Mouse (Mus musculus) hindbrain, embryonic 14.5 days (tissue): Measurements from ENCODE around the gene Gnb2. TPM values are rescaled to one million over a fixed set of nuclear protein-coding genes. Genes with fewer than 3 reads are reported as not detected.

Source experiments
- ATAC-seq: fragments of 200-750 bp; cut with Nextera tagmentation; 2 replicates; pipeline ENCODE4 v1.8.0; 2017; ENCODE audit warnings: moderate number of reproducible peaks, mild to moderate bottlenecking, moderate TSS enrichment, moderate library complexity; ENCODE audit not compliant: low FRiP score
- DNase-seq: peaks from one replicate; pipeline ENCODE4 v3.0.0-alpha.2; 2015; ENCODE audit warnings: low spot score
- H3K27ac ChIP-seq: fragments of 300-500 bp; sonication (generic); 2 replicates; pipeline ENCODE4 v1.5.1; 2014; ENCODE audit warnings: mild to moderate bottlenecking, moderate library complexity
- H3K27me3 ChIP-seq: fragments of 300-500 bp; sonication (generic); 2 replicates; pipeline ENCODE4 v1.6.1; 2014; ENCODE audit warnings: mild to moderate bottlenecking, low read length, mixed read lengths; ENCODE audit not compliant: control insufficient read depth, insufficient read depth
- H3K36me3 ChIP-seq: fragments of 300-500 bp; sonication (generic); replicated peaks from 2 replicates; pipeline ENCODE4 v1.6.1; 2014; ENCODE audit not compliant: control insufficient read depth, insufficient read depth
- H3K4me1 ChIP-seq: fragments of 300-500 bp; sonication (generic); replicated peaks from 2 replicates; pipeline ENCODE4 v1.6.1; 2014; ENCODE audit warnings: antibody characterized with exemption, low read length, mixed read lengths; ENCODE audit not compliant: control insufficient read depth, insufficient read depth
- H3K4me2 ChIP-seq: fragments of 300-500 bp; sonication (generic); replicated peaks from 2 replicates; pipeline ENCODE4 v1.6.1; 2014; ENCODE audit warnings: mild to moderate bottlenecking, moderate library complexity
- H3K4me3 ChIP-seq: fragments of 300-500 bp; sonication (generic); replicated peaks from 2 replicates; pipeline ENCODE4 v1.5.1; 2014; ENCODE audit warnings: mild to moderate bottlenecking, low read length
- H3K9ac ChIP-seq: fragments of 300-500 bp; sonication (generic); 2 replicates; pipeline ENCODE4 v1.6.1; 2014
- H3K9me3 ChIP-seq: fragments of 300-500 bp; sonication (generic); 2 replicates; pipeline ENCODE4 v1.6.1; 2016; ENCODE audit warnings: low read length; ENCODE audit not compliant: control insufficient read depth
- WGBS: fragments of 180-500 bp; shearing (Covaris S2); extraction: QIAGEN DNeasy Blood & Tissue Kit; methylation state at CpG from one replicate; pipeline ENCODE4 v1.1.7; 2014; 5-methylcytosine and 5-hydroxymethylcytosine counted together
- polyA plus RNA-seq: library from polyadenylated mRNA; unstranded; fragments of >200 nt; fragmentation: Nextera tagmentation; extraction: Ambion mirVana; gene quantifications from 2 replicates; pipeline ENCODE4 v1.2.1, GENCODE M21; 2014

Gene Gnb2
- polyA plus RNA-seq, 1 experiment from 2014 or later = 593 TPM

- no peaks in the 10 kb centered on the region for H3K9me3 ChIP-seq
- H3K27ac ChIP-seq = no peak overlapping the region
- no peaks in the 10 kb centered on the region for H3K27me3 ChIP-seq
- no peaks in the 10 kb centered on the region for H3K36me3 ChIP-seq
- no peak overlapping the region for H3K4me3 ChIP-seq
- H3K4me2 ChIP-seq = no peak overlapping the region
- ATAC-seq = no peak
- DNase-seq = no peak
- H3K9ac ChIP-seq = no peak overlapping the region
- no peaks in the 10 kb centered on the region for H3K4me1 ChIP-seq
- WGBS = 73% methylated on average over 6 of the region's 6 CpGs
These were observed 11.6 kb upstream of the Gnb2 start for GRCm38 (mm10) chr5:137544926-137545325.

GRCm38 (mm10) chr5:137541768-137542540 is 8.6 kb upstream of the Gnb2 start:
- WGBS = 67% methylated on average over 5 of the region's 5 CpGs
- Histone ChIP-seq H3K4me2 (no peak overlapping the region), H3K9me3 (no peaks in the 10 kb centered on the region), H3K36me3 (no peaks in the 10 kb centered on the region), H3K27me3 (no peaks in the 10 kb centered on the region), H3K27ac (no peak overlapping the region), H3K4me3 (no peak overlapping the region), H3K9ac (no peak overlapping the region), H3K4me1 (no peaks in the 10 kb centered on the region)
- no peak for DNase-seq
- no peak for ATAC-seq

- 81% methylated on average over 6 of the region's 6 CpGs for WGBS
- H3K4me3 ChIP-seq = no peak overlapping the region
- no peak for ATAC-seq
- no peak overlapping the region for H3K9ac ChIP-seq
- no peaks in the 10 kb centered on the region for H3K36me3 ChIP-seq
- no peaks in the 10 kb centered on the region for H3K4me1 ChIP-seq
- H3K9me3 ChIP-seq = no peaks in the 10 kb centered on the region
- no peak overlapping the region for H3K27ac ChIP-seq
- H3K27me3 ChIP-seq = no peaks in the 10 kb centered on the region
- no peak for DNase-seq
- H3K4me2 ChIP-seq = no peak overlapping the region
These were observed 7.7 kb upstream of the Gnb2 start for GRCm38 (mm10) chr5:137540991-137541390.

- WGBS = 67% methylated on average over 7 of the region's 7 CpGs
- DNase-seq (peak; percentile 71), ATAC-seq (peak; percentile 11; the same call in 1 of the 2 replicates)
- no peaks in the 10 kb centered on the region for H3K36me3 ChIP-seq
- no peaks in the 10 kb centered on the region for H3K27me3 ChIP-seq
- no peaks in the 10 kb centered on the region for H3K9me3 ChIP-seq
- no peaks in the 10 kb centered on the region for H3K4me1 ChIP-seq
- H3K9ac ChIP-seq = no peak overlapping the region
- no peak overlapping the region for H3K4me2 ChIP-seq
- H3K27ac ChIP-seq = no peak overlapping the region
- no peak overlapping the region for H3K4me3 ChIP-seq
These were observed 6.0 kb upstream of the Gnb2 start for GRCm38 (mm10) chr5:137539291-137539801.

- Histone ChIP-seq H3K36me3 (no peaks in the 10 kb centered on the region), H3K9ac (no peak overlapping the region), H3K27me3 (no peaks in the 10 kb centered on the region), H3K4me3 (no peak overlapping the region), H3K9me3 (no peaks in the 10 kb centered on the region), H3K4me1 (no peaks in the 10 kb centered on the region), H3K4me2 (no peak overlapping the region), H3K27ac (no peak overlapping the region)
- 69% methylated on average over 4 of the region's 4 CpGs for WGBS
- no peak for DNase-seq
- no peak for ATAC-seq
These were observed 4.2 kb upstream of the Gnb2 start for GRCm38 (mm10) chr5:137537461-137537860.

GRCm38 (mm10) chr5:137535318-137535717 is 2.0 kb upstream of the Gnb2 start:
- Histone ChIP-seq H3K27me3 (no peaks in the 10 kb centered on the region), H3K27ac (no peak overlapping the region), H3K9ac (no peak overlapping the region), H3K36me3 (0 out of 2 replicates have a peak, but pooled peaks cover under 1% of the 10 kb centered on the region), H3K4me3 (no peak overlapping the region), H3K4me1 (peaks cover under 1% of the 10 kb centered on the region; the same call in 1 of the 2 replicates), H3K9me3 (no peaks in the 10 kb centered on the region), H3K4me2 (no peak overlapping the region)
- DNase-seq = no peak
- no peak for ATAC-seq
- WGBS = 85% methylated on average over 9 of the region's 9 CpGs

- WGBS = 94% methylated on average over 3 of the region's 3 CpGs
- Histone ChIP-seq H3K9me3 (no peaks in the 10 kb centered on the region), H3K27me3 (no peaks in the 10 kb centered on the region), H3K4me1 (peaks cover 6% of the 10 kb centered on the region; the same call in 1 of the 2 replicates), H3K4me3 (no peak overlapping the region), H3K9ac (no peak overlapping the region), H3K4me2 (no peak overlapping the region), H3K27ac (no peak overlapping the region), H3K36me3 (peaks cover 6% of the 10 kb centered on the region)
- ATAC-seq (no peak), DNase-seq (no peak)
These were observed 1.5 kb upstream of the Gnb2 start for GRCm38 (mm10) chr5:137534762-137535161.

- Histone ChIP-seq H3K27me3 (no peaks in the 10 kb centered on the region), H3K4me2 (peak overlapping the region; percentile 88), H3K36me3 (peaks cover 26% of the 10 kb centered on the region), H3K9ac (peak overlapping the region; percentile 87), H3K4me3 (peak overlapping the region; percentile 61), H3K4me1 (peaks cover 9% of the 10 kb centered on the region; the same call in 1 of the 2 replicates), H3K27ac (peak overlapping the region; percentile 96), H3K9me3 (no peaks in the 10 kb centered on the region)
- ATAC-seq = peak; percentile 9; the same call in 1 of the 2 replicates
- 0% methylated on average over 10 of the region's 12 CpGs for WGBS
- DNase-seq = no peak
These were observed 548 bp downstream of the Gnb2 start for GRCm38 (mm10) chr5:137532808-137533116.

- H3K4me1 ChIP-seq = peaks cover 9% of the 10 kb centered on the region; the same call in 1 of the 2 replicates
- H3K27me3 ChIP-seq = no peaks in the 10 kb centered on the region
- H3K9me3 ChIP-seq = no peaks in the 10 kb centered on the region
- H3K4me3 ChIP-seq = peak overlapping the region; percentile 61
- H3K9ac ChIP-seq = peak overlapping the region; percentile 87
- peak overlapping the region; percentile 88 for H3K4me2 ChIP-seq
- WGBS = under 1% methylated on average over 19 of the region's 19 CpGs
- peak overlapping the region; percentile 96 for H3K27ac ChIP-seq
- DNase-seq = no peak
- no peak for ATAC-seq
- H3K36me3 ChIP-seq = peaks cover 31% of the 10 kb centered on the region
These were observed 1.0 kb downstream of the Gnb2 start for GRCm38 (mm10) chr5:137532131-137532807.
